Mouse (Mus musculus) liver, embryonic 14.5 days (tissue): ENCODE data around the gene Olfr611.

Experiments
- CTCF ChIP-seq: IDR thresholded peaks from 2 replicates; pipeline ENCODE4 v1.5.1; 2016; ENCODE audit warnings: antibody characterized with exemption, low read depth, control low read depth
- EP300 ChIP-seq: IDR thresholded peaks from 2 replicates; pipeline ENCODE4 v1.6.1; 2016; ENCODE audit warnings: antibody characterized with exemption, low read depth

GRCm38 (mm10) chr7:103469577-103469976 lies 51.1 kb downstream of the Olfr611 start, which contains the start of gene Olfr608:
- TF ChIP-seq CTCF (no peak), EP300 (no peak)
